ENCODE assay signal across 9 mouse cellular contexts in genomic region chr1:62986267-62986666, GRCm38 (mm10).
DNase-seq lines count a peak whose midpoint lies in the region; ATAC-seq and TF ChIP-seq lines count a peak whose summit lies in the region.
"Had no signal": no experiment of that assay in that cellular context is flagged by ENCODE, and none has a peak within 500 bp of the region (broad histone marks: within the 10 kb centered on the region; RNA-seq: fewer than 3 reads in every experiment).

No protein-coding gene starts in this region.

- ATAC-seq in forebrain, embryonic 14.5 days, result no peak
- peak; percentile 48 for ATAC-seq in inflammation-experienced regulatory T-cells, adult 6 months
- no peak for ATAC-seq in stomach, embryonic 15.5 days (ENCODE audit: insufficient read depth, low FRiP score, low read depth)

- 16% methylated on average over 7 of the region's 7 CpGs for WGBS in forebrain, embryonic 14.5 days
- 23% methylated on average over 7 of the region's 7 CpGs for WGBS in midbrain, embryonic 10.5 days
- 19% methylated on average over 7 of the region's 7 CpGs for WGBS in stomach, embryonic 15.5 days

- no peak overlapping the region for H3K4me3 ChIP-seq in forebrain, embryonic 14.5 days (ENCODE audit: low read depth, low read length)
- 0 out of 2 replicates have a peak overlapping the region, but pooled peaks have one; percentile 27 for H3K4me3 ChIP-seq in midbrain, embryonic 10.5 days
- no peak overlapping the region for H3K4me3 ChIP-seq in stomach, embryonic 15.5 days (replicated peaks)
- H3K4me3 ChIP-seq: myocyte had no signal

- no peak overlapping the region for H3K9ac ChIP-seq in forebrain, embryonic 14.5 days (ENCODE audit: low read length)
- no peak overlapping the region for H3K9ac ChIP-seq in stomach, embryonic 15.5 days

- TF ChIP-seq POLR2A in brain, embryonic 14.5 days (IDR thresholded peaks at IDR 0.05; ENCODE audit: borderline replicate concordance, extremely low read depth, insufficient read depth, insufficient read length, poor library complexity, severe bottlenecking), result no peak

- TF ChIP-seq CTCF in brain, embryonic 14.5 days (IDR thresholded peaks at IDR 0.05; ENCODE audit: borderline replicate concordance, extremely low read depth, insufficient read depth, insufficient read length), result peak; percentile 70; the same call in 1 of the 2 replicates

- H3K4me2 ChIP-seq in forebrain, embryonic 14.5 days (ENCODE audit: low read length), result peak overlapping the region; percentile 24; the same call in 1 of the 2 replicates
- H3K4me2 ChIP-seq in stomach, embryonic 15.5 days, result peak overlapping the region; percentile 41

- peak; percentile 7 to 75 for DNase-seq in heart, adult 18-20 months
- DNase-seq in heart, adult 11 months, result no peak
- DNase-seq in brain, embryonic 14.5 days (ENCODE audit: low read depth), result peak; percentile 80
- DNase-seq in forebrain, embryonic 14.5 days (ENCODE audit: low spot score), result peak; percentile 81
- DNase-seq in left cerebral cortex, postnatal 36 days (ENCODE audit: low spot score in 2 of 2), result peak; percentile 12 to 28
- peak; percentile 56 for DNase-seq in midbrain, embryonic 10.5 days (ENCODE audit: low spot score)

- H3K4me1 ChIP-seq in forebrain, embryonic 14.5 days (ENCODE audit: control insufficient read depth, insufficient read depth, low read length), result no peaks in the 10 kb centered on the region
- peaks cover 21% of the 10 kb centered on the region for H3K4me1 ChIP-seq in midbrain, embryonic 10.5 days
- H3K4me1 ChIP-seq in stomach, embryonic 15.5 days, result no peaks in the 10 kb centered on the region; the same call in 1 of the 2 replicates

- H3K27me3 ChIP-seq in forebrain, embryonic 14.5 days (replicated peaks; ENCODE audit: control insufficient read depth, insufficient read depth, low read length), result no peaks in the 10 kb centered on the region
- H3K27me3 ChIP-seq in midbrain, embryonic 10.5 days (ENCODE audit: low read depth, poor library complexity, severe bottlenecking), result peaks cover 24% of the 10 kb centered on the region
- H3K27me3 ChIP-seq in stomach, embryonic 15.5 days (replicated peaks), result no peaks in the 10 kb centered on the region

- intact Hi-C loops in left cerebral cortex, postnatal 36 days (cut with DNase I), result no loop called here

- H3K27ac ChIP-seq in forebrain, embryonic 14.5 days (ENCODE audit: low read depth, low read length), result no peak overlapping the region
- H3K27ac ChIP-seq in midbrain, embryonic 10.5 days (replicated peaks), result no peak overlapping the region
- H3K27ac ChIP-seq in stomach, embryonic 15.5 days, result no peak overlapping the region

- H3K9me3 ChIP-seq in forebrain, embryonic 14.5 days (replicated peaks; ENCODE audit: control insufficient read depth, low read length), result no peaks in the 10 kb centered on the region
- H3K9me3 ChIP-seq in midbrain, embryonic 10.5 days (replicated peaks), result no peaks in the 10 kb centered on the region
- no peaks in the 10 kb centered on the region for H3K9me3 ChIP-seq in stomach, embryonic 15.5 days

- no peaks in the 10 kb centered on the region for H3K36me3 ChIP-seq in forebrain, embryonic 14.5 days (ENCODE audit: control insufficient read depth, insufficient read depth, low read length)
- no peaks in the 10 kb centered on the region for H3K36me3 ChIP-seq in midbrain, embryonic 10.5 days
- no peaks in the 10 kb centered on the region for H3K36me3 ChIP-seq in stomach, embryonic 15.5 days
